Mouse (Mus musculus) colon, adult 2 months (tissue): ENCODE results near the gene Dnajc1. TPM values are rescaled to one million over a fixed set of nuclear protein-coding genes. Genes with fewer than 3 reads are reported as not detected.

Experiments
- polyA plus RNA-seq: library from polyadenylated mRNA; depleted of rRNA; stranded (reverse); fragments of >200 nt; gene quantifications from 2 replicates; pipeline ENCODE4 v1.2.3, GENCODE M21; 2012; rRNA removed

Dnajc1 gene
- polyA plus RNA-seq, result 25.1 and 38.2 TPM in 2 replicates

DNA sequence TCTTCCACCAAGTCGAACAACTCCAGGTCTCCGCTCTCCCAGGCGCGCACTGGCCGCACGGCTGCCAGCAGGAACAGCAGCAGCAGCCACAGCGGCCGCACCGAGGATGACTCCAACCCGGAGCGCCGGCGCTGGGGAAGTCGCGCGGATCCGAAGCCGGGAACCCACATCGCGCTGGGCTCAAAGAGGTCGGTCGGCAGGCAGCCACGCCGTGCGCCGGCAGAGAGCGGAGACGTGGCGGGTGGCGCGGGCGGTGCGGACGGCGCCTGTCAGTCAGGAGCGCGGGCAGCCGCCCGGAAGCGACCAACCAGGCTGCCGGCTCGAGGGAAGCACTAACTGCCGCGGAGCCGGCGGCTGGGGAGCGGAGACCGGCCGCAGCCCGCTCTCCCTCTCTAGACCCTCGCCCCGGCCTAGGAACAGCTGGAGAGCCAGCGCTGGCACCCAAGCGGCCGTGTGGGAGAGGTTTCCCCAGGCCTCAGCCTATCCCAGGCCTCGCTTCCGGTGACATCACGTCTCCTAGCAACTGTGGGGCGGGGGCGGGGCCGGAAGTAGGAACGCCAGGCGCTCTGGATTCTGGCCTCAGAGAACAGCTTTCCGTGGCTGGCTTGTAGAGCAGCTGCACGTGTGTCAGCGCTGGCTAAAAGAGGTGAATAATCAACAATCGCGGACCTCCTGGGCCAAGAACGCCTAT is at the start of gene Dnajc1:
TSS of gene Dnajc1 (minus strand) at position 500 of the 691 bp plus-strand sequence.

